Mouse (Mus musculus) liver, embryonic 16.5 days (tissue): ENCODE measurements around the gene Frem2. TPM values are rescaled to one million over a fixed set of nuclear protein-coding genes. Genes with fewer than 3 reads are reported as not detected.

Experiments
- ATAC-seq: fragments of 200-750 bp; cut with Nextera tagmentation; 2 replicates; pipeline ENCODE4 v1.8.0; 2017; ENCODE audit warnings: low read depth, mild to moderate bottlenecking, moderate number of reproducible peaks, moderate library complexity
- H3K27ac ChIP-seq: fragments of 300-500 bp; sonication (generic); 2 replicates; pipeline ENCODE4 v1.5.1; 2014; ENCODE audit warnings: mild to moderate bottlenecking, low read length
- H3K27me3 ChIP-seq: fragments of 300-500 bp; sonication (generic); 2 replicates; pipeline ENCODE4 v1.6.1; 2014; ENCODE audit warnings: low read depth, low read length, mixed read lengths; ENCODE audit not compliant: control insufficient read depth, insufficient read depth
- H3K36me3 ChIP-seq: fragments of 300-500 bp; sonication (generic); 2 replicates; pipeline ENCODE4 v1.6.1; 2014; ENCODE audit warnings: mild to moderate bottlenecking; ENCODE audit not compliant: control insufficient read depth, insufficient read depth
- H3K4me1 ChIP-seq: fragments of 300-500 bp; sonication (generic); 2 replicates; pipeline ENCODE4 v1.6.1; 2014; ENCODE audit warnings: low read depth, low read length, mixed read lengths; ENCODE audit not compliant: control insufficient read depth
- H3K4me2 ChIP-seq: fragments of 300-500 bp; sonication (generic); 2 replicates; pipeline ENCODE4 v1.6.1; 2014; ENCODE audit warnings: low read depth, low read length, mixed read lengths
- H3K4me3 ChIP-seq: fragments of 300-500 bp; sonication (generic); 2 replicates; pipeline ENCODE4 v1.5.1; 2014; ENCODE audit warnings: low read depth, mild to moderate bottlenecking, low read length
- H3K9ac ChIP-seq: fragments of 300-500 bp; sonication (generic); 2 replicates; pipeline ENCODE4 v1.6.1; 2014; ENCODE audit warnings: low read depth, low read length
- H3K9me3 ChIP-seq: fragments of 300-500 bp; sonication (generic); replicated peaks from 2 replicates; pipeline ENCODE4 v1.6.1; 2016; ENCODE audit warnings: low read length; ENCODE audit not compliant: control insufficient read depth
- WGBS: fragments of 180-500 bp; shearing (Covaris S2); extraction: QIAGEN DNeasy Blood & Tissue Kit; methylation state at CpG from one replicate; pipeline ENCODE4 v1.1.7; 2014; ENCODE audit not compliant: insufficient replicate concordance; 5-methylcytosine and 5-hydroxymethylcytosine counted together
- polyA plus RNA-seq: library from polyadenylated mRNA; unstranded; fragments of >200 nt; fragmentation: Nextera tagmentation; extraction: Ambion mirVana; gene quantifications from 2 replicates; pipeline ENCODE4 v1.2.1, GENCODE M21; 2015

Frem2 gene
- polyA plus RNA-seq, 1 experiment from 2014 or later = 0.41 TPM

DNA sequence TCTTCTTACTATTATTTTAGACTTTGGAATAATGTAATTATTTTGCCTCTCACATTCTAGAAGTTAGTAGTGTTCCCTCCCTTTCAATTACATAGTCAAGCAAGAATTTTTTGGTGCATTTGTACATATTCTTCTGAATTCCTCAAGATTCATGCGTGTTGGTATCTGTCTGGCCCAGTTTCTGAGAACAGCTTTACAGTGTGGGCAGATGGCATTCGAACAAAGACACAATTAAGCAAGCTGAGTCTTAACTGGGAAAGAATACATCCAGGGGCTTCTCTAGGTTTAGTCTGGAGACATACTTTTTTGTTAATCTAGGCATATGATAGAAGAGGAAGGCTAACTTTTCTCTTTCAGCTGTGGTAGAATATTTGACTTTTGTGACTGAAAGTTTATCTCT lies 12.6 kb upstream of the Frem2 start:
- Histone ChIP-seq H3K9ac (no peak overlapping the region), H3K9me3 (no peaks in the 10 kb centered on the region), H3K27me3 (no peaks in the 10 kb centered on the region), H3K4me2 (no peak overlapping the region), H3K4me1 (no peaks in the 10 kb centered on the region; the same call in 1 of the 2 replicates), H3K36me3 (no peaks in the 10 kb centered on the region), H3K27ac (no peak overlapping the region), H3K4me3 (no peak overlapping the region)
- ATAC-seq = no peak
- WGBS = 52% methylated on average over 2 of the region's 2 CpGs

DNA sequence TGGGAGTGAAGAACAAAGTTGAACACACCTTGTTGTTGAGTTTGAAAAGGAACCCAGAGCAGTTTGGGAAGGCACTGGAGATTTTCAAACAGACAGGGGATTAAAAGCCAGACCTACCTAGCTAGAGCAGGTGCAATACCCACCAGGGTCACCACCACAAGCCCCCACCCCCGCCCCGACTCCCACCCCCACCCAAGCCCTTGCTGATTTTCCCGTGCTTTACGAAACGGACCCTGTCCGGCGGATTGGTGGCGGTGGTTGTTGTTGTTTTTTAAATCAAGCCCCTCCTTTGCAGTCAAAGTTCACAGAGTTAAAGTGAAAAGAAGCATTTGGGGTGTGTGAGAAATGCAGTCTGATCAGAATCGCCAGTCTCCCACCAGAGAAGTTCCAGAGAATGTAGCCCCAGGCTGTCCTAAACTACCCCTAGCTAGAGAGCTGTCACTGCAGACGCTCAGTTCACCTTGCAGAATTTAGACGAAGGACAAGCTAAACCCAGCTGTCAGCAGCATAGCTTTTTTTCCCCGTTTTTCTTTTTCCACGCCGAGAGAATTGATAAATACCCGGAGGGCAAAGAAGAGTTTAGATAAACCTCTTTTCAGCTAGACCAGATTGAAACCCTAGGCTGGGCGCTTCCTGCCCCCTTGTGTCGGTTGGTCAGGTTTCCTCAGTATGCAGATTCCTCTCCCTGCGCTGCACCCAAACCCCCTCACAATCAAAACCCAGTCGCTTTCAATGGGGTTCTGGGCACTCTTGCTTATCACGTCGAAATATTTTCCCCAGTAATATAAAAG lies 784 bp upstream of the Frem2 start:
- Histone ChIP-seq H3K27me3 (peaks cover 33% of the 10 kb centered on the region), H3K27ac (no peak overlapping the region), H3K9me3 (no peaks in the 10 kb centered on the region), H3K36me3 (no peaks in the 10 kb centered on the region), H3K4me1 (no peaks in the 10 kb centered on the region), H3K4me3 (peak overlapping the region; percentile 50), H3K9ac (no peak overlapping the region), H3K4me2 (peak overlapping the region; percentile 60)
- ATAC-seq = no peak
- WGBS = 2% methylated on average over 21 of the region's 21 CpGs

DNA sequence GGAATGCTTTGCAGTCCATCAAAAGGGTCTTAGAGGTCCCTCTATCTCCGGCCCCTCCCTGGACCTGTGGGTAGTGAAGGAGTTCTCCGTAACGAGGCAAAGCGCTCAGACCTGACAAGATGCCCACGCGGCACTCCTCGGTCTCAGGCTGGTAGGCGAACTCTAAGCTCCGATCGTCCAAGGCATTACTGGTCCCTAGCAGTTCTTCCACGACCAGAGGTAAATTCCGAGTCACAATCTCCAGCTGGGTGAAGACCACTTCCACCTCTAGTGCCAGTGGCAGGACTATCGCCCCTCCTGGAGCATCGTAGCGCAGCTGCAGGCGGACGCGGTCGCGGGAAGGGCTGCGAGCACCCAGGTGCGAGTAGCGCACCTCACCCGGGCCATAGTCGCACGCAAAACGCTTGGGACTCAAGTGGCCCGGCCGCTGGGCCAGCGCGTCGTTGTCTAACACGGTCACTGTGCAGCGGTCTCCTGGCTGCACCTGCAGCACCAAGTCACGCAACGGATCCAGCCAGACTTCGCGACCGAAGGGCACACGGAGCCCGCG lies 752 bp downstream of the Frem2 start:
- WGBS = 2% methylated on average over 42 of the region's 42 CpGs
- Histone ChIP-seq H3K27me3 (peaks cover 33% of the 10 kb centered on the region), H3K4me3 (peak overlapping the region; percentile 50), H3K36me3 (no peaks in the 10 kb centered on the region), H3K4me1 (no peaks in the 10 kb centered on the region), H3K9ac (no peak overlapping the region), H3K27ac (no peak overlapping the region), H3K9me3 (no peaks in the 10 kb centered on the region), H3K4me2 (peak overlapping the region; percentile 60)
- no peak for ATAC-seq

DNA sequence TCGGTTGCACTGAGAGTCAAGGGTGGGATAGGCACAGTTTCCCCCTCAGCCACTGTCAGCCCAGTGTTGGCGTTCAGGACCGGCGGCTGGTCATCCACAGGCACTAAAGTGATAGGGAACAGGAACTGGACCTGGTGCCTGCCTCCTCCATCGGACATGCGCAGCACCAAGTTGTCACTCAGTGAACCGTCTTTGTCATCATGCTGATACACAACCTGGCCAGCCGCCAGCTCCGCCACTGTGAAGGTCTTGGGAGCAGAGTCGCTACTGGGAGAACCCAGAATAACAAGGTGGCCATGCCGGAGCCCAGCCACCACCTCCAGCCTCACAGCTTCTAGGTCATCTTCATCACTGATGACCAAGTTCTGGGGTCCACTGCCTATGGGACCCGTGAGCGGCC lies 1.8 kb downstream of the Frem2 start:
- Histone ChIP-seq H3K36me3 (no peaks in the 10 kb centered on the region), H3K4me3 (no peak overlapping the region), H3K9ac (no peak overlapping the region), H3K27me3 (peaks cover 33% of the 10 kb centered on the region), H3K27ac (no peak overlapping the region), H3K9me3 (no peaks in the 10 kb centered on the region), H3K4me1 (no peaks in the 10 kb centered on the region), H3K4me2 (no peak overlapping the region)
- no peak for ATAC-seq
- 73% methylated on average over 13 of the region's 13 CpGs for WGBS

DNA sequence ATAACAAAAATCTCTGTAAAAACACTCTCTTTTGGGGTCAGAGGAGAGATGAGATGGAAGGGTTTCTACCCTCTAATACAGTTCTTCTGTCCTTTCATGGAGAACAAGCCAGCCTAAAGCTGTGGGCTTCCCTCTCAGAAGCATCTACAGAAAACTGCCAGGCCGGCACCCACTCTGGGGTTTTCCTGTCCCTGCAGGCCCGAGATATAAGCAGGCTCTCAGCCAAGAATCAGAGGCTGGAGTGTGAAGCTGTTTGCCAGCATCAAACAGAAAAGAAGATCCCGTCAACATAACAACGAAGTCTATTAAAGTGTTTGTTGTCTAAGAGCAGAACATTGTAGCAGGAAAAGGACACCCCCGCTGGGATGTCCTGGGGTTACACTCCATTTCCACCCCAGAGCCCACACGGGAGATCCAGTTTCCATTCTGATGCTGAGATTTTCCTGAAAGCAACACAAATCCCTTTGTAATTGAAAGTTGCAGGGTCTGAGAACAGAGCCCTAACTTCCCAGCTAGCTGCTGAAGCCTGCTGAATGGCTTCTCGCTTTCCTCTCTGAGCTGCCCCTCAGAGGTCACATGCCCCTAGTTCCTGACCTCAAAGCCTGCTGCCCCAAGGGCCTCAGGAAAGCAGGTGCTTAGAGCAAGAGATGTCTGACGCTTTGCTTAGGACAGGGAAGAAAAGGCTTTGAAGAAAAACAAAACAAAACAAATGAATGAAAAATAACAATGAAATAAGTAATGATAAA lies 7.0 kb downstream of the Frem2 start:
- H3K4me2 ChIP-seq = no peak overlapping the region

DNA sequence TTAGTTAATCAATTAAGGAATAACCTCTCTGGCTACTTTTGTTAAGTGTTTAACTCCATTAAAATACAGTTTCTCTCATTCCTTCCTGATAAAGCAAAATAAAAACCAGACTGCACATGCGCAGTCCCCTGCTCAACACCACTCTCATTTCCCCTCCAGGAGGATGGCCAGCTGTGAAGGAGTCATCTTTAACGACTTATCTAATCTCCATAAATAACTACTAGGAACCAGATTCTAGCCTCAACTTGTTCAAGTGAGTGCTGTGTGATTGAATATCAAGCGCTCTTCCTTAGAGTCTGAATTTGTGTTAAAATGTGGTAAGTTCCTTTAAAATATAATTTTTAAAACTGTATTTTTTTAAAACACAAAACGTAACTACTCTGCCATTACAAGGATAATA lies 7.7 kb downstream of the Frem2 start:
- WGBS = 56% methylated on average over 4 of the region's 4 CpGs
- H3K9ac ChIP-seq = no peak overlapping the region
- no peaks in the 10 kb centered on the region for H3K36me3 ChIP-seq
- no peak overlapping the region for H3K4me3 ChIP-seq
- no peaks in the 10 kb centered on the region for H3K27me3 ChIP-seq
- ATAC-seq = no peak
- no peak overlapping the region for H3K4me2 ChIP-seq
- no peaks in the 10 kb centered on the region for H3K4me1 ChIP-seq
- no peak overlapping the region for H3K27ac ChIP-seq
- H3K9me3 ChIP-seq = no peaks in the 10 kb centered on the region

More for the DNA sequence above, 7.0 kb downstream of the Frem2 start:
- Histone ChIP-seq H3K36me3 (no peaks in the 10 kb centered on the region), H3K27ac (no peak overlapping the region), H3K4me1 (no peaks in the 10 kb centered on the region), H3K4me3 (no peak overlapping the region), H3K9me3 (no peaks in the 10 kb centered on the region), H3K27me3 (peaks cover 4% of the 10 kb centered on the region), H3K9ac (no peak overlapping the region)
- ATAC-seq = no peak
- WGBS = 17% methylated on average over 8 of the region's 8 CpGs

DNA sequence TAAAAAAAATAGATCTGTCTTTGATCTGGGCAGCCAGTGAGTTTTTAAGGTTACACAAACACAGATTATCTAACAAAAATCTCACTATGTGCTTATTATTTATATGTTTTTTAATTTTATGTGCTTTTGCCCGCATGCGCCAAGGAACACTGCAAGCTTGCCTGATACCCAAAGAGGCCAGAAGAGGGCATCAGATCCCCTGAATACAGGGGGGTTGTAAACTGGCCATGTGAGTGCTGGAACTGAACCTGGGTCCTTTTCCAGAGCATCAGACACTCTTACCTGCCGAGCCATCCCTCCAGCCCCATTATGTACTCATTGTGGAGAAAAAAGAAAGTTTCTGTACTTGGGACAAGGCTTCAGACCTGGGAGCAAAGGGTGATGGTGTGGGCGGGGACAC lies 8.3 kb downstream of the Frem2 start:
- no peak for ATAC-seq
- Histone ChIP-seq H3K9ac (no peak overlapping the region), H3K36me3 (no peaks in the 10 kb centered on the region), H3K4me3 (no peak overlapping the region), H3K4me1 (no peaks in the 10 kb centered on the region), H3K27me3 (no peaks in the 10 kb centered on the region), H3K4me2 (no peak overlapping the region), H3K27ac (no peak overlapping the region), H3K9me3 (no peaks in the 10 kb centered on the region)
- WGBS = 67% methylated on average over 4 of the region's 4 CpGs

DNA sequence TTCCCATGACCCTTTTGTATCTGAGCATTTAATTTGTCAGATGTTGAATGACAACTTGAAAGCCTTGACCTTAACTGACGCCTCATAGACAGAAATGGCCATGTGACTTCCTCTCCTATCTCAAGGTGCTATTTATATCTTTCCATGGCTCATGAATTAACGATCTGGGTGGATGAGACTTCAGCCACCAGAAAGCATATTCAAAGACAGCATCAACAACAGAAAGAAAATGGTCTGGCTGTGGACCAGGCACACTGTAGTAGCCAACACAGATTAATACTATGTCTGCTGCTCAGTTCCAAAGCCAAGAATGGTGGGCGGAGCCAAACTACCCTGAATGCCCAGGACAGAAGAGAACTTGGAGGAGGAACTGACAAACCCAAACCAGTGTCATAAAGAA lies 21.2 kb downstream of the Frem2 start:
- no peak overlapping the region for H3K27ac ChIP-seq
- H3K9ac ChIP-seq = no peak overlapping the region
- no peaks in the 10 kb centered on the region for H3K27me3 ChIP-seq
- no peak overlapping the region for H3K4me2 ChIP-seq
- no peaks in the 10 kb centered on the region for H3K4me1 ChIP-seq
- no peak overlapping the region for H3K4me3 ChIP-seq
- H3K9me3 ChIP-seq = no peaks in the 10 kb centered on the region
- H3K36me3 ChIP-seq = no peaks in the 10 kb centered on the region
- 37% methylated on average over 3 of the region's 3 CpGs for WGBS
- ATAC-seq = no peak

DNA sequence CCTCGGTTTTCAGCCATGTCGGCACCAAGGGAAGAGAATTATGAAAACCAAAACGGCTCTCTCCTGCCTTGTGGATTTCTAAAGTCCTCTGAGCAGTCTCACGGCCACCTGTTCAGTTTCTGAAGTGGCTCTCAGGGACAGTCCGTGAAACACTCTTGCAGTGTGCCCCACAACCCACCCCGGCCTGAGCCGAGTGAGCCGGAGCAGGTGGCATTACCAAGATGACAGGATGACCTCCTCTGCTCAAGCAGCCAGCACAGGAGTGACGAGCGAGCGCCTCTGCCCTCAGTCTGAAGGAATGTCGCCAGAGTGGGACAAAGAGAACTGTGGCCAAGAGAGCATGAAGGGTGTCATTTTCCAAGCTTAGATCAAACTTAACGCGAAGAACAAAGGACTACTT lies 26.0 kb downstream of the Frem2 start:
- Histone ChIP-seq H3K4me2 (no peak overlapping the region), H3K9me3 (no peaks in the 10 kb centered on the region), H3K36me3 (no peaks in the 10 kb centered on the region), H3K4me3 (no peak overlapping the region), H3K9ac (no peak overlapping the region), H3K4me1 (no peaks in the 10 kb centered on the region), H3K27me3 (no peaks in the 10 kb centered on the region), H3K27ac (no peak overlapping the region)
- ATAC-seq = no peak
- WGBS = 69% methylated on average over 14 of the region's 14 CpGs
